Mouse (Mus musculus): ENCODE measurements around the gene Slc28a3. TPM values are rescaled to one million over a fixed set of nuclear protein-coding genes. Genes with fewer than 3 reads are reported as not detected.
A peak's percentile ranks its signal among the peaks of the same experiment; 100 is the strongest.

The Slc28a3 gene
- polyA plus RNA-seq, 1 experiment from 2014 or later: not detected

DNA sequence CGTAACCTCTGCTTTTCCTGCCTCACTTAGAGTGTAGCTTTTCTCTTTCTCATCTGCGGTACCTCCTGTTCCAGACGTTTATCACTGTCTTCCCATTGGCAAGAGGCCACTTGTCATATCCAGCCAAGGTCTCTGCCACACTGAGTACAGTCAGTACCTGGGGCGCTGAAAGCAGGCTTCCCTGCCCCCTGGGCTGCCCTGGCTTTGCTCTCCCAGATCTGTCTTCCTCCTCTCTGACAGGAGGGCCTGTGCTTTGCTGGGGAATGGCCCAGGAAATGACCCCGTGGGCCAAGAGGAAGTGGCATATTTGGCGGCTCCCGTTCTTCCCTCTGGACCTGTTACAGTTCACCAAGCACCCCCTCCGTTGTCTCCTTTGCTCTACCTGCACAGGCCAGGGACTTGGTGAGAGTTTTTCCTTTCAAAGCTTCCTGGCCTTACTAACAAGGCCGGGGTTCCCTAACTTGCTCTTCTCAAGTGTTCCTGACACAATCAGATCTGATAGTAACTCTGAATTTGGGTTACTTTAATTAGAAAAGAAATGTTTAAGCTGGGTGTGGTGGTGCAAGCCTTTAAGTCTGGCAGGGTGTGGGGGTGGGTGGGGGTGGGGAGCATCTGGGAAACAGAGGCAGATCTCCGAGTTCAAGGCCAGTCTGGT is 9.3 kb downstream of the Slc28a3 start:
- 68% methylated on average over 10 of the region's 10 CpGs for WGBS
- no peaks in the 10 kb centered on the region for H3K27me3 ChIP-seq (ENCODE audit: insufficient read depth, poor library complexity, severe bottlenecking)
- H3K4me3 ChIP-seq: no peak overlapping the region
- DNase-seq (ENCODE audit: low spot score): no peak
- no peak overlapping the region for H3K27ac ChIP-seq
- no peaks in the 10 kb centered on the region for H3K36me3 ChIP-seq
- 0 out of 2 replicates have a peak, but pooled peaks cover under 1% of the 10 kb centered on the region for H3K4me1 ChIP-seq (replicated peaks)
- H3K9me3 ChIP-seq: no peaks in the 10 kb centered on the region

DNA sequence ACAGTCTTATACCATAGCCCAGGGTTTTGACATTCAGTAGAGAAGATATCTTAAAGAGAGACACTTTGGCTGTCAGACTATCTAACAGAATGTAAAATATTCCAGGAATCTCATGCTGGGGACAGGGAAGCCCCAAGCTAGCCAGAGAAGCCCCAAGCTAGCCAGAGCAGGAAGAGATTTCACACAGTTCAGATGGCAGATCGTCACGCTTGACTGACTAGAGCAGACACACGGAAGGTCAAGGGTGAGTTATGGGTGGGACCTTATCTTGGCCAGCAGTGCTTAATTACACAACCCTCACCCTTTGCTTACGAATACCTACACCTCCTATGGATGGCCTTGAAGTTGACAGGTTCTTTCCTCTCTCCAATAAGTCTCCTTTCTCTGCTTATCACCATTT is 12.1 kb downstream of the Slc28a3 start:
- Histone ChIP-seq H3K27ac (no peak overlapping the region), H3K27me3 (ENCODE audit: insufficient read depth, poor library complexity, severe bottlenecking) (no peaks in the 10 kb centered on the region), H3K9me3 (no peaks in the 10 kb centered on the region), H3K4me1 (replicated peaks) (no peaks in the 10 kb centered on the region), H3K36me3 (no peaks in the 10 kb centered on the region), H3K4me3 (no peak overlapping the region)
- 48% methylated on average over 4 of the region's 4 CpGs for WGBS
- no peak for DNase-seq (ENCODE audit: low spot score)

DNA sequence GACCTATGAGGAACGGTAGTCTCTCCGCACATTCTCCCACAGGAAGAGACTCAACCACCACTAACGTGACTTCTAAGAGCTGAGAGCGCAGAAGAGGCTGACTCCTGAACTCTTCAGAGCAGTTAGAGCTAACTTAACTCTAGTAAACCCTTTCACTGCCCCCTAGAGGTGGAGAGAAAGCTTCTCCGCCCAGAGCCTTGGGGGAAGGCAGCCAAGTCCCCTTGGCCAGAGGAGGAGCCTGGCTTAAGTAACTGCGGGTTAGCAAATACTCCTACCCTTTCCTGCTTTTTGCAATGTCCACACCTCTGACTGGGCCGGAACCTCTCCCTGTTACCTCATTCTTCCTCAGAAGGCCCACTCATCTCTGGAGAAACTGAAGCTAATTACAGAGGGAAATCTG is 17.5 kb downstream of the Slc28a3 start:
- WGBS: 28% methylated on average over 7 of the region's 7 CpGs
- Histone ChIP-seq H3K27me3 (ENCODE audit: insufficient read depth, poor library complexity, severe bottlenecking) (peaks cover 7% of the 10 kb centered on the region; the same call in 1 of the 2 replicates), H3K9me3 (no peaks in the 10 kb centered on the region), H3K36me3 (no peaks in the 10 kb centered on the region), H3K4me1 (replicated peaks) (peaks cover 15% of the 10 kb centered on the region; the same call in 1 of the 2 replicates), H3K4me3 (no peak overlapping the region), H3K27ac (no peak overlapping the region)
- DNase-seq (ENCODE audit: low spot score): peak; percentile 34

DNA sequence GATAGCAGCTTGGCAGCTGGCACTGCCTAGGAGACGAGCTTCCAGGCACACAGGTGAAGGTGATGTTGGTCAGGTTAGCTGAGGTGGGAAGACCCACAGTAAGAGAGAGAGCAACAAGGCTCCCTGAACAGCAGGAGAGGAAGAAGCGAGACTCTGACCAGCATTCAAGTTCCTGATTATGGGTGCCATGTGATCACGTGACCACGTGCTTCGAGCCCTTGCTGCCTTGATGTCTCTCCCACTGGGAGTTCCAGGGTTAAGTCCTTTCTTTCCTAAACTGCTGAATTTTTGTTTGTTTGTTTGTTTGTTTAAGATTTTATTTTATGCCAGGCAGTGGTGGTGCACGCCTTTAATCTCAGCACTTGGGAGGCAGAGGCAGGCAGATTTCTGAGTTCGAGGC is 18.8 kb downstream of the Slc28a3 start:
- peaks cover 12% of the 10 kb centered on the region; the same call in 1 of the 2 replicates for H3K27me3 ChIP-seq (ENCODE audit: insufficient read depth, poor library complexity, severe bottlenecking)
- DNase-seq (ENCODE audit: low spot score): no peak
- H3K36me3 ChIP-seq: no peaks in the 10 kb centered on the region

DNA sequence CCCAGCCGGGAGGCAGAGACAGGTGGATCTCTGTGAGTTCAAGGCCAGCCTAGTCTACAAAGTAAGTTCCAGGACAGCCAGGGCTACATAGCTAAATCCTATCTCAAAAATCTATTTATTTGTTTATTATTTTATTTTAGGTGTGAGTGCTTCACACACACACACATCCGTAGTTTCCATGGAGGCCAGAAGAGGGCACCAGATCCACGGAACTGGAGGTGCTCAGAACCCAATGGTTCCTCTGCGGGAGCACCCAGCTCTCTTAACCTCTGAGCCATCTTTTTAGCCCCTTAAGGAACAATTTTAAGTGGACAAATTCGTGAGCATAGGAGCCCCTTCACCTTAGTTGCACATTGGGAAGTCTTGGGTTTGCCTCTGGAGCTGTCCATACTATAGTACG is 20.0 kb downstream of the Slc28a3 start:
- peaks cover 15% of the 10 kb centered on the region; the same call in 1 of the 2 replicates for H3K4me1 ChIP-seq (replicated peaks)
- no peaks in the 10 kb centered on the region for H3K36me3 ChIP-seq
- no peak overlapping the region for H3K4me3 ChIP-seq
- H3K27me3 ChIP-seq (ENCODE audit: insufficient read depth, poor library complexity, severe bottlenecking): peaks cover 12% of the 10 kb centered on the region; the same call in 1 of the 2 replicates
- WGBS: 47% methylated on average over 6 of the region's 6 CpGs
- DNase-seq (ENCODE audit: low spot score): peak; percentile 52
- no peaks in the 10 kb centered on the region for H3K9me3 ChIP-seq
- no peak overlapping the region for H3K27ac ChIP-seq

More for the DNA sequence above, 18.8 kb downstream of the Slc28a3 start:
- no peak overlapping the region for H3K27ac ChIP-seq
- WGBS: 86% methylated on average over 7 of the region's 7 CpGs
- no peak overlapping the region for H3K4me3 ChIP-seq
- no peaks in the 10 kb centered on the region for H3K9me3 ChIP-seq
- peaks cover 15% of the 10 kb centered on the region; the same call in 1 of the 2 replicates for H3K4me1 ChIP-seq (replicated peaks)

DNA sequence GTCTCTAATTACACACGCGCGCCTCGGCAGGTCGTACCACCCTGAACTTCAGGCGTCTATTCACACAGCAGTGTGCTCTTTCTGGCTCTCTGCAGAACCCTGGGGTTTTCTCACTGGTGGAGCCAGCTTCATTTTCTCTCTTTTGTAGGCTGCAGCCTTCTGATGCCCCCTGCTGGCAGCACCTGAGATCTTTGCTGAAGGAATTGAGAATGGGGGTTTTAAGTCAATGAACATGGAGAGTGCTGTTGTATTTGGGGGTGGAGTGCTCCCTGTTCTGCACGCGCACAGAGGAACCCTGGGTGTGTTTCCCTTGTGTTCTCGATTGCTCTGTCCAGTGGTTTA is 21.2 kb downstream of the Slc28a3 start:
- WGBS: 6% methylated on average over 9 of the region's 9 CpGs
- Histone ChIP-seq H3K27ac (no peak overlapping the region; the same call in 1 of the 2 replicates), H3K4me1 (replicated peaks) (peaks cover 15% of the 10 kb centered on the region; the same call in 1 of the 2 replicates), H3K4me3 (peak overlapping the region; percentile 29), H3K9me3 (no peaks in the 10 kb centered on the region), H3K36me3 (no peaks in the 10 kb centered on the region), H3K27me3 (ENCODE audit: insufficient read depth, poor library complexity, severe bottlenecking) (peaks cover 12% of the 10 kb centered on the region; the same call in 1 of the 2 replicates)
- peak; percentile 83 for DNase-seq (ENCODE audit: low spot score)

DNA sequence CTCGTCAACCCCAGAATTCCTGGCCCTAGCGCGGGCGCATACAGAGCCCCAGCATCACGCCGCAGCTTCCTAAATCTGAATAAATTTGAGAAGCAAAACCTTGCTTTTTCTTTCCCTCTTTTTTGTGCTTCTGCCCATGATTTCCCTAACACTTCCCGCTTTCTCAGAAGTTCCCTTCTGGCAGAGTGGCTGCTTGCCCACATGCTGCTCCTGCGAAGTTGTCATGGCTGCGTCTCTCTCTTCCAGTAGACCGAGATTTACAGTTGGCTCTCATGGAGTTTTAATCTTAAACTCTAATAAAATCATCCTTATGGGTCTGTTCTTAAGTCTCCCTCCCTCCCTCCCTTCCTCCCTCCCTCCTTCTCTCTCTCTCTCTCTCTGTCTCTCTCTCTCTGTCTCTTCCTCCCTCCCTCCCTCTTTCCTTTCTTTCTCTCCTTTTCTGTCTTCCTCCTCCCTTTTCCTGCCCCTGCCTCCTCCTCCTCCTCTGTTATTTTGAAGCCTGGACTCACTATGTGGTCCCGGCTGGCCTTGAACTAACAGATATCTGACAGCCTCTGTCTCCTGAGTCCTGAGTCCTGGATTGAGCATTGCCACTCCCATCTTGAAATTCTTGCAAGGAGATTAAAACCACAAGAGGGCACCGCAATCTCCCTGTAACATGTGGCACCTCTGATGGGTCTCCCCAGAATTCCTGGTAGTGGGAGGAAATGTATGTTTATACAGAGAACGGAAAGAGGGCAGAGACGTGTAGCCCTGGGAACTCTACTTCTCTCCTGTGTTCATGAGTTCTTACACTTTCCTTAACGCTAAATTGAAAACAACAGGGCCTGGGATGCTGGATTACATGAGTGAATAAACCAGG is 21.8 kb downstream of the Slc28a3 start:
- no peak for DNase-seq (ENCODE audit: low spot score)
- H3K27ac ChIP-seq: no peak overlapping the region; the same call in 1 of the 2 replicates
- H3K36me3 ChIP-seq: no peaks in the 10 kb centered on the region
- H3K4me3 ChIP-seq: peak overlapping the region; percentile 29
- no peaks in the 10 kb centered on the region for H3K9me3 ChIP-seq
- H3K27me3 ChIP-seq (ENCODE audit: insufficient read depth, poor library complexity, severe bottlenecking): peaks cover 12% of the 10 kb centered on the region; the same call in 1 of the 2 replicates
- H3K4me1 ChIP-seq (replicated peaks): peaks cover 15% of the 10 kb centered on the region; the same call in 1 of the 2 replicates
- 56% methylated on average over 15 of the region's 15 CpGs for WGBS

DNA sequence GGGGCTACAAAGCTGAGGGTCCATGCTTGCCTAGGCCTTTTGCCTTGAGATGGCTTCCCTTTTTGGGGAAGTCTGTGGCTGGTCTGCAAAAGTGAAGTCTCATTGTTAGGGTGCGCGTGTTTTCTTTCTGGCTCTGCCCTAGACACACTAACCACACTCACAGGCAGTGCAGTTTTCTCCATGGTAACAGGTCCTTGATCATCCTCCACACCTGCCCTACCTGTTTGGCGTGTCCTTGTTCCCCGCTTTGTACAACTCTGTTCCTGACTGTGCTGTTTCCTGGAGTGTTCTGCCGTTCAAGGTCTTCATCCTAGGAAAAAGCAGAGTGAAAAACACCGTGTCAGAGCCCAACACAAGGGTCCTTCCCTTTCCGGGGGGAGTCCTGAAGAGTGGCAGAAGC is 22.7 kb downstream of the Slc28a3 start:
- Histone ChIP-seq H3K4me1 (replicated peaks) (peaks cover 12% of the 10 kb centered on the region; the same call in 1 of the 2 replicates), H3K27me3 (ENCODE audit: insufficient read depth, poor library complexity, severe bottlenecking) (peaks cover 12% of the 10 kb centered on the region; the same call in 1 of the 2 replicates), H3K27ac (no peak overlapping the region), H3K9me3 (no peaks in the 10 kb centered on the region), H3K36me3 (no peaks in the 10 kb centered on the region), H3K4me3 (no peak overlapping the region)
- DNase-seq (ENCODE audit: low spot score): no peak
- 83% methylated on average over 7 of the region's 7 CpGs for WGBS

DNA sequence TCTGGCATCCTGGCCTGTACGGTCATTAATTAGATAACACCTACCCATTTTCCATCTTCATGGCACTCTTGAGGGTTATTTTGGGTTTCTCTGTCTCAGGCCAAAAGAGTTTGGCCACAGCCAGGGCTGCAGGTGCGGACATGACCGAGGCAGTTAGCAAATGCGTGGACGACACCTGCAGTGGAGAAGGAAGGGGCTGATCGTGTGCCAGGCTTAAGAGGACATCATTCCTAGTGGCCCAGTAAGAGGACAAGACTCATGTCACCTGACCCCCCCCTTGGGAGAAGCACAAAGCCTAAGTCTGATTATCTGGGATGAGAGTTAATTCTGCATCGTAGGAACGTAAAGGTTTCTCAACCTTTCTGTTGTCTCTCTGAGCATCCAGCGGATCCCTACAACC is 44.5 kb downstream of the Slc28a3 start:
- Histone ChIP-seq H3K9me3 (no peaks in the 10 kb centered on the region), H3K36me3 (no peaks in the 10 kb centered on the region), H3K4me3 (no peak overlapping the region), H3K27me3 (ENCODE audit: insufficient read depth, poor library complexity, severe bottlenecking) (0 out of 2 replicates have a peak, but pooled peaks cover 6% of the 10 kb centered on the region), H3K27ac (no peak overlapping the region), H3K4me1 (replicated peaks) (0 out of 2 replicates have a peak, but pooled peaks cover 11% of the 10 kb centered on the region)
- 92% methylated on average over 9 of the region's 9 CpGs for WGBS
- DNase-seq (ENCODE audit: low spot score): no peak

DNA sequence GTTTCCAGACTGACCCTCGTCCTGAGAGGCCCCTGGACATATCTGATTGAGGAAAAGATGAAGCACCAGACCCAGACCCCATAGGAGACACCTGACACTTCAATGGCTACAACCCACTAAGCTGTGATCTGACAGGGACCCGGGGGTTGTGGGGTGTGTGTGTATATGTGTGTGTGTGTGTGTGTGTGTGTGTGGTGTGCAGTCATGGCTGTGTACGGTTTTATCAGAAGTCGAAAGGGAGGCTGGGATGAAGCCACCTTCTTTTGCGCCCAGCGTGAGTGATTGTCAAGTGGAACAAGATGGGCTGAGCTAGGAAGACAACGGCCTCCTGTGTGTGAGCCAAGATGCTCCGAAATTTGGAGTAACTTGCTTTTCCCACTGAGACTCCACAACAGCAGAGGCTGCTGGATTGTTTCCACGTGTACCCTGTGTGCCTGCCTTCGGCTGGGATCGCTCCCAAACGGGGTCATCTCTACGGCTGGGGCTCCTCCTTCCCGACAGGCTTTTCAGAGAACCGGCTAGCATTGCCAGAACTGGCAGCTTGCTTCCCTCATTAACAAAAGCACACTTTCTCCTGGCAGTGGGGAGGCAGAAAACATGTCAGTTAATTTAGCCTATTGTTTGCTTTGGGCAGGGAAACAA is 50.1 kb downstream of the Slc28a3 start:
- no peak overlapping the region for H3K27ac ChIP-seq
- H3K36me3 ChIP-seq: no peaks in the 10 kb centered on the region
- WGBS: 79% methylated on average over 15 of the region's 15 CpGs
- H3K27me3 ChIP-seq (ENCODE audit: insufficient read depth, poor library complexity, severe bottlenecking): no peaks in the 10 kb centered on the region
- H3K9me3 ChIP-seq: no peaks in the 10 kb centered on the region
- no peak overlapping the region for H3K4me3 ChIP-seq
- DNase-seq (ENCODE audit: low spot score): no peak
- H3K4me1 ChIP-seq (replicated peaks): no peaks in the 10 kb centered on the region

DNA sequence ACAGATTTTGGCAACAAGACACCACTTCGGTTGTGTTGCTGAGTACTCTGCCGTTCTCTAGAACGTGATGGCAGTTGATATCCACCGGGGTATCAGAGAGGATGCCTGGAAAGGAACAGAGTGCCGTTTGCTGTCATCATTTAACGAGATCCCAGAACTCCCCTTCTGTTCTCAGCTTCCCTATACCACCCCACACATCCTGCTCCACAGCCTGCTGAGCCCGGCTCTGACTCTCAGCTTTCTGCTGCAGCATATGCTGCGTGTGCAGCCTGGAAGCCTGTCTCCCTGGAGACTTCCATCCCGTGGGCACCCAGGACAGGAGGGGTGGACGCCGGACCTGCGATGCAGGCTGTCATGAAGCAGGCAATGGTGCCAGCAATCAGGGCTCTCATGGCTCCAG is 52.5 kb downstream of the Slc28a3 start:
- Histone ChIP-seq H3K27ac (no peak overlapping the region), H3K4me1 (replicated peaks) (no peaks in the 10 kb centered on the region), H3K27me3 (ENCODE audit: insufficient read depth, poor library complexity, severe bottlenecking) (no peaks in the 10 kb centered on the region), H3K36me3 (no peaks in the 10 kb centered on the region), H3K4me3 (no peak overlapping the region), H3K9me3 (no peaks in the 10 kb centered on the region)
- no peak for DNase-seq (ENCODE audit: low spot score)
- WGBS: 85% methylated on average over 12 of the region's 12 CpGs

DNA sequence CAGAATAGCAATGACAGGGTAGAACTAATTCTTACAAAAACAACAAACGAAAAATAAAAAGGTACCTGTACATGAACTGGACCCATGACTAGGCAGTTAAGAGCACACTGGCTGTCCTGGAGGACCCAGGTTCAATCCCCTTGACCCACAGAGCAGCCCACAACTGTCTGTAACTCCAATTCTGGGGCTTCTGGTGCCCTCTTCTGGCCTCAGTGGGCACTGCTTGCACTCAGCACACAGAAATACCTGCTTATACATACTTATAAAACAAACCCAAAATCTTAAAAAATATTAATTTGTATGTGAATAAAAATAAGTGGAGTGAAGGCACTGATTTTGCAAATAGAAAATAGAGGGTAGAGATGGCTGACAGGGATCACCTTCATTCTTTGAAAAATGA is 54.7 kb downstream of the Slc28a3 start:
- DNase-seq (ENCODE audit: low spot score): no peak
- H3K27ac ChIP-seq: no peak overlapping the region
- H3K36me3 ChIP-seq: no peaks in the 10 kb centered on the region
- 68% methylated on average over 1 of the region's 1 CpGs for WGBS
- no peaks in the 10 kb centered on the region for H3K9me3 ChIP-seq
- H3K27me3 ChIP-seq (ENCODE audit: insufficient read depth, poor library complexity, severe bottlenecking): no peaks in the 10 kb centered on the region
- no peak overlapping the region for H3K4me3 ChIP-seq
- H3K4me1 ChIP-seq (replicated peaks): 0 out of 2 replicates have a peak, but pooled peaks cover 4% of the 10 kb centered on the region
